Mouse (Mus musculus): Measurements from ENCODE around the gene Pycard.
"Not testable (repeated sequence)": the region's sequence is repeated elsewhere in the genome, so short reads cannot be mapped to it uniquely, and the experiment has no call there.

The Pycard gene

DNA sequence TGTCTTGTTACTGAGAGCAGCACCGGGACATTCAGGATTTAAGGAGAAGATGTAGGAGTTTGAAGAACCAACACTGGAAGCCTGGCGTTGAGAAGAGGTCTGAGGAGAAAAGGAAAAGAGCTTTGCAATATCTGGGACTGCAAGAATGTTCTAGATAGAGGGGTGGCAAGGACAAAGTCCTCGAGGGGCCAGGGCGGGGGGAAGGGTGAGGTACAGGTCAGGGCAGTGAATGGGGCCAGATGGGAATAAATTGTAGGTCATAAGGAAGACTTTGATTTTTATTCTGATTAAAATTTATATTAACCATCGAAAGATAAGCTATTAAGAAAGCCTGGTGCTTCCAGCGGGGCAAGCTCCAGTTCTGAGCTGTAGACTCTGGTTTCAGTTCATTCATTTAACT lies 9.4 kb upstream of the Pycard start:
- DNase-seq: no peak

DNA sequence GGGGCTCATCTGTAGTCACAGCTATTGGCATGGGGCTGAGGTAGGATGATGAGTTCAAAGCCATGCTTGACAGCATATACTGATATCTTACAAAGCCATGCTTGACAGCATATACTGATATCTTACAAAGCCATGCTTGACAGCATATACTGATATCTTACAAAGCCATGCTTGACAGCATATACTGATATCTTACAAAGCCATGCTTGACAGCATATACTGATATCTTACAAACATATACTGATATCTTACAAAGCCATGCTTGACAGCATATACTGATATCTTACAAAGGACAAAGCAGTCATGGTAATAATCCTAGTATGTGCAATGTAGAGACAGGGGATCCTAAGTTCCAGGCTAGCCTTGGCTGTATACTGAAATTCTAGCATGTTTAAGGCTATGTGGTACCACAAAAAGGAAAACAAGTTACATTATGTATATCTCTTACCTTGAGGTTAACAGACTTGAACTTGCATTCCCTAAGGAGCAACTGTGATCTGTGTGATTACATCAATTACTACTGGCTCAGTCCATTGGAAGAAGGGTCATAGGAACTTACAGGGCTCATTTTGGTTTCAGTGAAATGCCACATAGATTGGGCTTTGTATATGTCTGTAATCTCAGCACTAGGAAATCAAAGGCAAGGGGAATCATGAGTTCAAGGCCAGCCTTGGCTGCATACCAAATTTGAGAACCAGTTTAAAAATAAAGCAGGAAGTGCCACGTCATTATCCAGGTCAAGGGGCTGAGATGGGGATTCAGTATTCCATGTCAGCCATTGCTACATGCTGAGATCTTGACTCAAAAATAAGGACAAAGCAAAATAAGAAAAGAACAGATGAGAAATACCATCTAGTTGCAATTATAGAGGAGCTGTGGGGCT lies 6.6 kb upstream of the Pycard start:
- no peak for DNase-seq

DNA sequence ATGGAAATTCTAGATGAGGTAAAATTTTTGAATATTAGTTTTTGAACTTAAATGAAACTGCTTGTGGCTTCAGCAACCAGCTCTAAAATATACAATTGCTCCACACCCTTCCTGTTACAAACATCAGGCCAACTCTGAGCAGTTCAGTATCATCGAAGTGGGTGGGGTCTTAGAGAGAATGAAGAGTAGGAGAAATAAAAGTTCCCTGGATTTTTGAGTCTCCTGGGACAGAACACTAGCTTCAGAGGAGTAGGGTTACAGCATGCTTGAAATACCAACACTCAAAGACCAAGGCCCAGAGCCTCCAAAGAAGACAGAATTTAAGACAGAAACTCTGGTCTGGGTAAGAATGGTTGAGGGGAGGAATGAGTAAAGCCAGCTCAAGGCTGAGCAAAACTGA lies 5.8 kb upstream of the Pycard start:
- no peak for DNase-seq

DNA sequence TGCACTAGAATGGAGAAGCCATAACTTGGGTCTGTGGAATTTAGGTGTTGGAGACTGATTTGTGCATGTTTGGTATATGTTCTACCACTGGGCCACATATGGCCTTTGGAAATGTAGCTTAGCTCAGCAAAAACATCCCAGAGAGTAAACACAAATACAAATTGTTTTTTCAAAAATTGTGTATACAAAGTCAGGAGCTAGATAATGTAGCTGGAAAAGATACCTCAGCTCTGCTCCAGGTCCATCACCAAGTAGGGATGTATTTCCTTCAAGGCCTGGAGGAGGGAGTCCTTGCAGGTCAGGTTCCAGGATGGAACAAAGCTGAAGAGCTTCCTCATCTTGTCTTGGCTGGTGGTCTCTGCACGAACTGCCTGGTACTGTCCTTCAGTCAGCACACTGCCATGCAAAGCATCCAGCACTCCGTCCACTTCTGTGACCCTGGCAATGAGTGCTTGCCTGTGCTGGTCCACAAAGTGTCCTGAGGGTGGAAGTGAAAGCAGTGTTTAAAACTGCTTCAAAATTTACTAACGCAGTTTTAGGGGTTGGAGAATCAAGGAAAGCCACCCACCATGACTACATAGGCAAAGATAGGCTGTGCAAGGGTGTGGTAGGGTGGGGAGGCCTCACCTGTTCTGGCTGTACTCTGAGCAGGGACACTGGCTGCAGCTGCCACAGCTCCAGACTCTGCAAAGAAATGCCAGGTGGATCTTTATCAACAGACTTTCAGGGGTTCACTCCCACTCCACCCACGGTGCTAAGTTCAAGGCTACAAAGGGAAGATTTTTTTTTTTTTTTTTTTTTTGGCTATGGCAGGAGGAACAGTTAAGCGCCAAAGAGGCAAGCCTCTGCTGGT lies 953 bp downstream of the Pycard start:
- peak; percentile 18 for DNase-seq

DNA sequence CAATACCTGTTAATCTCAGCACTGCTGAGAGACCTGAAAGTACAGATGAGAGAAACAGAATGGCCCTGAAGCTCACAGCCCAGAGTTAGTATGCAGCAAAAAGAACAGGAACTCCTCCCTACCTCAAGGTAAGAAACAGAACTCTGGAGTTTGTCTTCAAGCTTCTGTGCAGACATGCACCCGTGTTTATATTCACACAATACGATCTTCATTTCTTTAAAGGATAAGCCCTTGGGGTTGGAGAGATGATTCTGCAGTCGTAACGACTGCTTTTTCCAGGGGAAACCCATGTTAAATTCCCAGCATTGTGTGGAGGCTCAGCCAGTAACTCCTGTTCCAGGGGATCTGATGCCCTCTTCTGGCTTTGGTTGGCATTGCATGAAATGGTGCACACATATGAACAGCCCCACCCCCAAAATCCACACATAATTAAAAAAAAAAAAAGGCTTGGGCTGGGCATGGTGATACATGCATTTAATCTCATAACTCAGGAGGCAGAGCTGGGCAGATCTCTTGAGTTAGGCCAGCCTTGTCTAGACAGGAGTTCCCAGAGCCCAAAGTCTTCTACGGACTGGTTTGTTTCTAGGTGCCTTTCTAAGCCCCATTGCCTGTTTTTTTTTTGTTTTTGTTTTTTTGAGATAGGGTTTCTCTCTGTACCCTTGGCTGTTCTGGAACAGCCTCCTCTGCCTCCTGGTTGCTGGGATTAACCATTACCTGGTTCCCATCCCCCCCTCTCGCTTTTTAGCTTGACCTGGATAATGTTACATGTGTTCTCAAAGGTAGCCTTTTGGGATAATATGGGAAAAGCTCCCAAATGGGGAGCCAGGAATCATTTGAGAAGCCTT lies 1.8 kb downstream of the Pycard start:
- DNase-seq: peak; percentile 57

DNA sequence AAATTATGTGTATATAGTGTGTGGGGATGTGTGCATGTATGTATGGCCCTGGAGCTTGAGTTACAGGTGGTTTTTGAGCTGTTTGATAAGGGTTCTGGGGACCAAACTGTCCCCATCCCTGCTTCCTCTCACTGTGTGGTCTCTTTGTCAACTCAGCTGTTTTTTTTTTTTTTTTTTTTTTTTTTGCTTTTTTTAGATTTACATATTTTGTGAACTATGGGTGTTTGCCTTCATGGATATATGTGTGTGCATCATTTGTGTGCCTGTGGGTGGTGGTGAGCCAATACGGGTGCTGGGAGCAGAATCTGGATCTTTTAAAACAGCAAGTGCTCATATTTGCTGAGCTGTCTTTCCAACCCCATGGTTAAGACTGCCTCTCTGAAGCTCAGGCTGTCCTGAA lies 4.8 kb downstream of the Pycard start:
- no peak for DNase-seq

DNA sequence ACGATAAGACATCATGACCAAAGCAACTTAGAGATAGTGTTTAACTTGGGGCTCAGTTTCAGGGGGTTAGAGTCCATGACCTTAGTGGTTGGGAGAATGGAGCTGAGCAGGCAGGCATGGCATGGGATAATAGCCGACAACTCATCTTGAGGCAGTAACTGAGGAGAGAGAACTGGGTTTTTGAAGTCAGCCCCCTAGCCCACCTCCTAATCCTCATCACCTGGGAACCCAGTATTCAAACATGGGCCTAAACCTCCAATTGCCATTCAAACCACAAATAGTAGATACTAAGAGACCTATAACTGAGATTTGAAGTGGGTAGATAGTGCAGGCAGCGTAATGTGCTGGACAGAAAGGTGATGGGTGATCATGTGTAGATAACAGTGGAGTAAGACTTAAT lies 13.1 kb downstream of the Pycard start:
- DNase-seq: no peak

DNA sequence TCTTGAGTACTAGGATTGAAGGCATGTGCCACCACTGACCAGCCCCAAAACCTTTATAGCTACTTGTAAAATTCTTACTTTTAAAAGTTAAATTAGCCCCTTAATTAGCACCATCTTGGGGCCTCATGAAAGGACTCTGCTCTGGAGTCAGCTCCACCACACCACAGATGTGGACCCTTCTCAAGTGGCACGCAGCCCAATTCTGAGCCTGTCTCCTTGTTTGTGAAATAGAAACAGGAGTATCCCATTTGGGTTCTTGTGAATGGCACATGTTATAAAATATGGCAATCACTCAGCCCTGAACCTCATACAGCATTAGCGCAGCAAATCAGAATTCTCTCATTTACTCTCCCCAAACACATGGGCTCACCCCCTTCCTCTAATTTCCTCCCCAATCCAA lies 14.8 kb downstream of the Pycard start:
- no peak for DNase-seq

DNA sequence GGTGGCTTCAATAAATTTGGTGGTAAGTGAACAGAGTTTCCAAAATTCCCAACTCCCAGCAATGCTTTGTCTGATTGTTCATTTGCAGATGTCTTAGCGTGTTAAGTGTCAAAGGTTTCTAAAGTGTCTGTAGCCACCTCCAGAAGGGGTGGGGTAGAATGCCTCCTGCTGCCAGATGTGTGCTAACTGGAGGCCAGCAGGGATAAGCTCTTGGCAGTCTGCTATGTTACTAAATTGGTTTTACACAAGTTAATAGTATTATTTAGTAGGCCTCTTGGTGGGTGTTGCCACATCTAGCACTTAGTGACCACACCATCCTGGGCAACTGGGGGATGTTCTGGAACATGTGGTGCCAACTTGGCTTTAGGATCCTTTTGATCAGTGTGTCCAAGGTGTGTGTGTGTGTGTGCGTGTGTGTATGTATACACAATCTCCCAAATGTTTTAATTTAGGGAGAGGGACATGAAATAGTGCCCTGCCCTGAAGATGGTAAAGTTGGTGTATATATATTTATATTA lies 19.2 kb downstream of the Pycard start:
- no peak for DNase-seq

DNA sequence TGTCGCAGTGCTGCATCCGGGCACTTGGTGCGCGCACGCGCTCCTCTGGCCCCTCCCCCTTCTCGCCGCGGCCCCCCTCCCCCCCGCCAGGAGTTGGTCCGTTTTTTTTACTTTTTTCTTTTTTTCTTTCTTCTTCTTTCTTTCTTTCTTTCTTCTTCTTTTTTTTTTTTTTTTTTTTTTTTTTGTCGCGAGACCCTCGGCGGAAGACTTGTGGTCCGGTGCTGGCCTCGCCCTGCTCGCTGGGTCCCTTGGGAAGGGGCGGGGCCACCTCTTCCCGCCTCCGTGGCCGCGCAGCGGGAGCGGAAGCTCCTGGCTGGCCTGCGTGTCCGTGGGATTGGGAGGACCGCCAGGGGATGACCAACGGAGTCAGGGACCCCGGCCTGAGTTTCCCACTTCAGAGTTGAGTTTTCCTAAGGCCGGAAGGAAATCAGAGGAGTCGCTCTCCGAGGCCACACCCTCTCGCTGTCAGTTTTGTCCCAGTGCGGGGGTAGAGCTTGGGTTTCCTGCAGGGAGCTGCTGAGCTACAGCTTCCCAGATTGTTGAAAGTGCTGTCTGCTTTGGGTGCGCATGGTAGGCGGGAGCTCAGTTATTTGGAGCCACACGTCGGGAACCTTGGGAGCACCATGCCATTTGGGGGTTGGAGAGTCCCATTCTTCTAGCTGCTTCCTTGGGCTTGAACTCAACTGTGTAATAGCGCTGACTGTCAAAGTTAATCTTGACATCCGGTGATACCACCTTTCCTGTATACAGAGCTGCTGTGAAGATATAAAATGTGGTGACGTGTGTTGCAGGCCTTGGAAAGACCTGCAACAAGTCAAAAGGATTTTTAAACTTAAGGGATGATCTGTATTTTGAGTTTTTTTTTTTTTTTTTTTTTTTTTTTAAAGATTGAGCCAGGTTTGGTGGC lies 25.5 kb downstream of the Pycard start:
- peak; percentile 63 for DNase-seq

DNA sequence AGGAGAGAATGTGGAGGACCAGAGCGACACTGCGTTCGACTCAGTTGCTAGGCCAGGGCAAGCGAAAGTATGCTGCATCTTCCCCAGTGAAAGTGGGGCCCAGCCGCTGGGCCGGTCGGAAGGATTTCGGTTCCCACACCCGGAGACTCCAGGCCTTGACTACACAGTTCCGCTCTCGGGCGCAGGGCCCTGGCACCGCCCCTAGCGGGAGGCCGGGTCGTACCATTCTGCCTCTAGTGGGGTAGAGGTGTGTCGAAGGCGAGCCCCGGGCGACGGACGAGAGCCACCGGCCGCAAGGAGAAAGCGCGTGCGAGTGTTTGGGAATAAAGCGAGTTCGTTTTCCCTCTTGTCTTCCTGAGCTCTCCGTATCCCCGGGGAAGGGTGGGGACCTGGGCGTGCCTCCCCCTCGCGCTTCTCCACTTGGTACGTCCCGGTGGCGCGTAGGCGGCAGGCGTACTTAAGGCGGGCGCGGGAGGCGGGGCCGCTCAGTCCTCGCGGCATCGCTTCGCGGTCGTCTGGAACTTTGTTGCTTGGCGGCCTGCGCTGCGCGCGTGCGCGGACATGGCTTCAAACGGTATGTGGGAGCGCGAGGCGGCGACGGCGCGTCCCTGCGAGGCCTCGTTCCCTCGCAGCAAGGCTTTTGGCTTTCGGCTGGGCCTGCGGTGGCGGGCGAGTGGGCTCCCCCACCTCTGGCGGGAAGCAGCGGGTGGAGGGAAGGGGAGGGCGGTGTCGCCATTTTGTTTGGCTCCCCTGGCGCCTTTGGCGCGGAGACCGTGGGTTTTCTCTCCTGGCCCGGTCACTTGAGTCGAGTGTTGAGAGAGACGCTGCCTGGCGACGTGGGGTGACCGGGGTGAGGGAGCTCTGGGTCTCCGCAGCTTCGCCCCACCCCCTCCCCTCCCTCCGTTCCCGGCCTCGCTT lies 26.4 kb downstream of the Pycard start, which contains the start of gene Fus:
TSS of gene Fus (plus strand) at position 454 of the 918 bp plus-strand sequence.
- peak; percentile 92 for DNase-seq

DNA sequence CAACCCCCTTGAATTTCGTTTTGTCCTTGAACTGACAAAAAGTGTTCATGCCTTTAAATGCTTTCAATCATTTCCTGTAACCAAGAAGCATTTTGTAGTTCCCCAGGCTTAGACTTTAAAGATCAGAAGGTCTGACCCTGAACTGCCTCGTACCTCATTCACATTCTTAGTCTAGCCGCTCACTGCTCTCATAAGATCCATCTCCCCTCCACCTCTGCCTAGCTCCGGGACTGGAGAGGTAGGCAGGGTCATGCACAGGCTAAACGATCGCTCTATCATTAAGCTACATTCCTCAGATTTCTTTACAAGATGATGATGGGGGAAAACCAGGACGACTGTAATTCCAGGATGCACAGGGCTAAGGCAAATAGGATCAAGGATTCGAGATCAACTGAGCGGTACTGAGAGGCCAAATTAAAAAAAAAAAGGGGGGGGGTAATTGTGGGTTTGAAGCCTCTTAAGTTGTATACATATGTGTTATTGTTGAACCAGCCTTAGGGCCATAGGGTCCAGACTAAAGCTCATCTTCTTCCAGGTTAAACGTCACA lies 27.2 kb downstream of the Pycard start:
- DNase-seq: no peak

DNA sequence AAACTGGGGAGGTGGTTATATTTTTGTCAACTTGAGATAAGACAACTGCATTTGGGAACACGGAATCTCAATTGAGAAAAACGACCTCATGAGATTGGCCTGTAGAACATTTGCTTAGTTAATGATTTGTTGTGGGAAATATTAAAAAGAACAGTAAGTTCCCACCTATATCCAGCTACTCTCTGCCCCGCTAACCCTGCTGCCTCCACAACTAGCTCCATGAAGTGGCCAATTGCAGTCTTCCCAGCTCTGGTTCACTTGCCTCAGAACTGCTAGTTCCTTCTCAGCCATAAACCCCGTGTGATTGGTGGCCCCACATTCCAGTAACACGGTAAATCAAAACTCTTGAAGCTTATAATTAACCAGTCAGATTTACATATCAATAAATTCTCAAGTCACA lies 34.3 kb downstream of the Pycard start:
- DNase-seq: no peak

DNA sequence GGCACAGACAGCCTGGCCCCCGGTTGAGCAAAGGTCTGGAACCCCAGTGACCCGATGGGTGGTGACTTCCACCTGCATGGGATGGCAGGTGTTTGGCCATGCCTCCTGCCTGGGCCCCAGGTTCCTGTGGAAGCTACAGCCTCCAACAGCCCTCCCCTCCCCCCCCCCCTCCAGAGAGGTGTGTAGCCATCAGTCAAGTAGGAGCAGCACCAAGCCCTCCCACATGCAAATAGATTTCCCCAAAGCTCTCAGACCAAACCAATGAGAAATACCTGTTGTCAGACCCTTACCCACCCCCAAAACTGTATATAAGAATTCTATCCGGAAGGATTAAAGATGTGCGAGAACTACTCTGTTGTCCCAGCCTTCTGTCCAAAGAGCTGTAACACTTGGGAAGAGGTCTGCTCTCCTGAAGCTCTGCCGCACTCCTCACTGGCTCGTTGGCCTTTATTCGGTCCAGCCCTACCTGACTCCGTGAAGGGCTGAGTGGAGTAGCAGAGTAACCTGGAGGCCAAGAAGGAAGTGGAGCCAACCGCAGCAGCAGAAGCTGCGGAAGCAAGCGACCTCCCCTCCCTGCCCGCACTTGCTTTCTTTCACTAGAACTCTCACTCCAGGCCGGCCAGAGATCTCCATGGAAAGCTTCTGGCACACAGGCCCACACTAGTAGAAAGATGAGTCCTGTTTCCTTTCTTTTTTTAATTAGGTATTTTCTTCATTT lies 40.6 kb downstream of the Pycard start:
- no peak for DNase-seq

DNA sequence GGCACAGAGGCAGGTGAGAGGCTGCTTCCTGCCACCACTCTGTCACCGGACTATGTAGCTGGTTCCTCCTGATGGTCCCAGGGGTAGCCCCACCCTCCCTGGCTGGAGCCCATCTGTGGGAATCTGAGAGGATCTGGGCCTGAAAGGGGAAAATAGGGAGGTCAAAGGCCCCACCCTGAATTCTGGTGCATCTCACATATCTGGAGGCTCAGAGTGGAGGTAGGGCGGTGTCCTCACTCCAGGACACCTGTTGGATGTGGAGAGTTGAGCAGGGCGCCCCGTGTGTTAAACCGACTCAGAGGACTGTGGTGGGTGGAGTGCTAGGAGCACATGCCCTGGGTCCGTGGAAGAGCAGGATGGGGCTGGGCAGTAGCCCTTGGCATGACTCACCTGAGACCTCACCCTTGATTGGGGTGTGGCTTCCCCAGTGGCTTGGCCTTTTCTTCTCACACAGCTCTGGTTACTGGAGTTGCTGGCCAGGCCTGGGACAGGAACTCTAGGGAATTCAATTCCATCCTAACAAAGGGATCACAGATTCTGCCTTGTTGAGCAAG lies 47.1 kb downstream of the Pycard start, which contains the start of gene Prss36:
TSS of gene Prss36 (minus strand) at position 256 of the 554 bp plus-strand sequence.
- DNase-seq: no peak

DNA sequence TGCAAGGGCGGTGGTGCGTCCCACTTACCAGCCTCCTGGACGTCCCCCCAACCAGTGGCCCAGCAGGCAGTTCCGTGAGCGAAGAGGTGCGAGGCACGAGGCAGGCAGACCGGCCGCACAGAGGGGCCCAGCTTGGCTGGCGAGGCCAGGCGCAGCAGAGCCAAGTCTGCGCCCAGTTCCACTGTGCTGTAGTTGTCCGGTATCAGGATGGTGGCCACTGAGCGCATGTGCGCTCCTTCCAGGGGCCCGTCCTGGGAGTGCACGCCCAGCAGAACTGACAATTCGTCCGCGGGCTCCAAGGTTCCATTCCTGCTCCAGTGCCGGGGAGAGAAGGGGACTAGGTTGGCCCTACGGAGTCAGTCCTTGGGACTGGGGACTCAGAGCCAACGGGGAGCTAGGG lies 49.1 kb downstream of the Pycard start:
- DNase-seq: no peak

DNA sequence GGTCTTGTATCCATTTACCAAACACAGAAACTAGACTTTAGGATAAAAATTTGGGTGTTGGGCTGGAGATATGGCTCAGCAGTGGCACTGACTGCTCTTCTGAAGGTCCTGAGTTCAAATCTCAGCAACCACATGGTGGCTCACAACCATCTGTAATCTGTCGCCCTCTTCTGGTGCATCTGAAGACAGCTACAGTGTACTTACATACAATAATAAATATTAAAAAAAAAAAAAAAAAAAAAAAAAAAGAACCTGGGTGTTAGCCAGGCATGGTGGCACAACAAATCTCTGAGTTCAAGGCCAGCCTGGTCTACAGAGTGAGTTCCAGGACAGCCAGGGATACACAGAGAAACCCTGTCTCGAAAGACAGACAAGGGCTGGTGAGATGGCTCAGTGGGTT lies 51.6 kb downstream of the Pycard start:
- not testable (repeated sequence) for DNase-seq
